Mouse (Mus musculus) heart, postnatal 0 days (tissue): Measurements from ENCODE around the gene Zfp148.

Source experiments
- CTCF ChIP-seq: IDR thresholded peaks from 2 replicates; pipeline ENCODE4 v1.5.1; 2016; ENCODE audit warnings: antibody characterized with exemption, control low read depth, low read depth
- EP300 ChIP-seq: IDR thresholded peaks from 2 replicates; pipeline ENCODE4 v1.6.1; 2016; ENCODE audit warnings: antibody characterized with exemption, low read depth

- no peak for TF ChIP-seq CTCF
- TF ChIP-seq EP300, result no peak
Observed at GRCm38 (mm10) chr16:33531184-33531583, 150.5 kb downstream of the Zfp148 start.
